ENCODE assay signal across 11 mouse cellular contexts in the genomic region with DNA sequence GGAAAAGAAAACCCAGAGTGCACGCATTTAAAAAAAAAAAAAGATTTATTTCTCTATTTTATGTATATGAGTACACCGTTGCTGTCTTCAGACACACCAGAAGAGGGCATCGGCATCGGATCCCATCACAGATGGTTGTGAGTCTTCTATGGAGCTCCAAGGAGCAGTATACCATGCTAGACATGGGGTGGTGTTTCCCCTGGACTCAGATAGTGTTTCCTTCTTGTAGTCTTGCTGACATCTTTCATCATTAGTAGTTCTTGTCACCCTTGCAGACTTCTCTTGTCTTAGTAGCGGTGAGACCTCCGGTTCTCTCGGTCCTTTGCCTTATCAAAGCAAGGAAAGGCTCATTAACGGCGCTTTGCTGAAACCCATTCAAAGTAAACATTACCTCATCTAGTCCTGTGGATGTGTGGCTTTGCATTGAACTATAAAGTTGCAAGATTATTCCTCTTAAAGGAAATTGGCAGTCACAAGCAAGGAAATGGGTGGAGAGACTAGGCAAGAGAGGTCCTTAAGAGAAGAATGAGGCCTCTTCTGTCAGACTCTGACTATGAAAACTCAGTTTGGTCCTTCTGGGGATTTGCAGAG. TPM values are rescaled to one million over a fixed set of nuclear protein-coding genes. Genes with fewer than 3 reads are reported as not detected.
A peak's percentile ranks its signal among the peaks of the same experiment; 100 is the strongest.
DNase-seq lines count a peak whose midpoint lies in the region; ATAC-seq and TF ChIP-seq lines count a peak whose summit lies in the region.
"Had no signal": no experiment of that assay in that cellular context is flagged by ENCODE, and none has a peak within 500 bp of the region (broad histone marks: within the 10 kb centered on the region; RNA-seq: fewer than 3 reads in every experiment).

No protein-coding gene starts in this region.

- H3K27me3 ChIP-seq in heart, embryonic 11.5 days (ENCODE audit: control insufficient read depth, insufficient read depth, low read length): no peaks in the 10 kb centered on the region
- H3K27me3 ChIP-seq in lung, postnatal 0 days (replicated peaks; ENCODE audit: insufficient read depth, low read length): no peaks in the 10 kb centered on the region
- no peaks in the 10 kb centered on the region for H3K27me3 ChIP-seq in intestine, embryonic 15.5 days (replicated peaks)
- H3K27me3 ChIP-seq in stomach, embryonic 15.5 days (replicated peaks): no peaks in the 10 kb centered on the region

- 56% methylated on average over 9 of the region's 9 CpGs for WGBS in heart, embryonic 11.5 days (ENCODE audit: insufficient replicate concordance)
- 37% methylated on average over 9 of the region's 9 CpGs for WGBS in lung, postnatal 0 days
- 35% methylated on average over 9 of the region's 9 CpGs for WGBS in lung, adult 2 months
- WGBS in intestine, embryonic 15.5 days: 51% methylated on average over 9 of the region's 9 CpGs
- WGBS in stomach, embryonic 15.5 days: 50% methylated on average over 9 of the region's 9 CpGs

- ATAC-seq in heart, embryonic 11.5 days (replicated peaks; ENCODE audit: insufficient number of reproducible peaks, low FRiP score, low TSS enrichment): no peak
- ATAC-seq in lung, postnatal 0 days: peak; percentile 67
- peak; percentile 31 for ATAC-seq in intestine, embryonic 15.5 days
- ATAC-seq in stomach, embryonic 15.5 days (ENCODE audit: insufficient read depth, low FRiP score, low read depth): no peak
- ATAC-seq in inflammation-experienced regulatory T-cells, adult 6 months: no peak

- no peaks in the 10 kb centered on the region for H3K36me3 ChIP-seq in heart, embryonic 11.5 days (ENCODE audit: control insufficient read depth, insufficient read depth, low read length)
- H3K36me3 ChIP-seq in lung, postnatal 0 days (ENCODE audit: insufficient read depth, low read length): no peaks in the 10 kb centered on the region
- H3K36me3 ChIP-seq in intestine, embryonic 15.5 days: no peaks in the 10 kb centered on the region
- H3K36me3 ChIP-seq in stomach, embryonic 15.5 days: no peaks in the 10 kb centered on the region

- no peaks in the 10 kb centered on the region for H3K9me3 ChIP-seq in heart, embryonic 11.5 days (replicated peaks; ENCODE audit: control insufficient read depth, low read length)
- H3K9me3 ChIP-seq in lung, postnatal 0 days (ENCODE audit: low read length): no peaks in the 10 kb centered on the region
- no peaks in the 10 kb centered on the region for H3K9me3 ChIP-seq in intestine, embryonic 15.5 days
- H3K9me3 ChIP-seq in stomach, embryonic 15.5 days: no peaks in the 10 kb centered on the region

- TF ChIP-seq CTCF in lung, postnatal 0 days (IDR thresholded peaks at IDR 0.05): peak; percentile 47
- TF ChIP-seq CTCF in lung, adult 2 months (IDR thresholded peaks at IDR 0.05; ENCODE audit: insufficient read depth, low read length): no peak

- 0 out of 2 replicates have a peak overlapping the region, but pooled peaks have one; percentile 5 for H3K9ac ChIP-seq in heart, embryonic 11.5 days (ENCODE audit: low read depth, low read length)
- H3K9ac ChIP-seq in lung, postnatal 0 days (replicated peaks; ENCODE audit: low read depth): no peak overlapping the region
- H3K9ac ChIP-seq in intestine, embryonic 15.5 days: no peak overlapping the region
- no peak overlapping the region for H3K9ac ChIP-seq in stomach, embryonic 15.5 days

- TF ChIP-seq EP300 in lung, postnatal 0 days (IDR thresholded peaks at IDR 0.05): peak; percentile 64

- no peak overlapping the region for H3K4me2 ChIP-seq in heart, embryonic 11.5 days
- peak overlapping the region; percentile 42; the same call in 1 of the 2 replicates for H3K4me2 ChIP-seq in lung, postnatal 0 days (replicated peaks; ENCODE audit: low read depth, low read length)
- peak overlapping the region; percentile 26; the same call in 1 of the 2 replicates for H3K4me2 ChIP-seq in intestine, embryonic 15.5 days (replicated peaks)
- peak overlapping the region; percentile 34; the same call in 1 of the 2 replicates for H3K4me2 ChIP-seq in stomach, embryonic 15.5 days

- peak overlapping the region; percentile 18; the same call in 1 of the 2 replicates for H3K27ac ChIP-seq in heart, embryonic 11.5 days (ENCODE audit: low read depth, low read length)
- no peak overlapping the region for H3K27ac ChIP-seq in lung, postnatal 0 days (ENCODE audit: low read length)
- H3K27ac ChIP-seq in intestine, embryonic 15.5 days: no peak overlapping the region
- no peak overlapping the region for H3K27ac ChIP-seq in stomach, embryonic 15.5 days

- no peak for TF ChIP-seq POLR2A in lung, adult 2 months (IDR thresholded peaks at IDR 0.05; ENCODE audit: borderline replicate concordance, extremely low read depth, low read depth, low read length)

- H3K4me3 ChIP-seq in heart, embryonic 11.5 days (ENCODE audit: low read depth, low read length): no peak overlapping the region
- no peak overlapping the region for H3K4me3 ChIP-seq in lung, postnatal 0 days (ENCODE audit: low read depth, low read length)
- H3K4me3 ChIP-seq in lung, adult 2 months (replicated peaks; ENCODE audit: extremely low read depth, low read depth, low read length): no peak overlapping the region
- no peak overlapping the region for H3K4me3 ChIP-seq in intestine, embryonic 15.5 days (replicated peaks)
- no peak overlapping the region for H3K4me3 ChIP-seq in stomach, embryonic 15.5 days (replicated peaks)
- H3K4me3 ChIP-seq: erythroblast, embryonic 14.5 days had no signal

- DNase-seq in heart, postnatal 4 days: no peak
- peak; percentile 61 for DNase-seq in lung, postnatal 0 days (ENCODE audit: low spot score)
- no peak for DNase-seq in lung, adult 2 months
- no peak for DNase-seq in gastrocnemius, postnatal 4 days (ENCODE audit: low spot score in 2 of 2)
- DNase-seq: kidney, adult 11 months had no signal

- H3K4me1 ChIP-seq in heart, embryonic 11.5 days (ENCODE audit: control insufficient read depth, insufficient read depth, low read length): no peaks in the 10 kb centered on the region
- H3K4me1 ChIP-seq in lung, postnatal 0 days (ENCODE audit: insufficient read depth, low read depth, low read length): no peaks in the 10 kb centered on the region
- H3K4me1 ChIP-seq in lung, adult 2 months (ENCODE audit: control insufficient read depth, insufficient read depth, low read length): peaks cover 3% of the 10 kb centered on the region
- no peaks in the 10 kb centered on the region for H3K4me1 ChIP-seq in intestine, embryonic 15.5 days (replicated peaks)
- no peaks in the 10 kb centered on the region for H3K4me1 ChIP-seq in stomach, embryonic 15.5 days

RNA-seq across cellular contexts. Expression of gene E2f7, which starts 50.1 kb away (rescaled TPM):
- polyA plus RNA-seq in heart, embryonic 11.5 days (2014; fragmentation: Nextera tagmentation; extraction: Ambion mirVana): 20.3 and 21.9 TPM in 2 replicates
- 10 to 100 TPM; 14.9 to 19.2 TPM for total RNA-seq in heart, postnatal 4 days (2021)
- polyA plus RNA-seq in lung, postnatal 0 days (2015; fragmentation: Nextera tagmentation; extraction: Ambion mirVana): 4.8 and 5.0 TPM in 2 replicates
- 0.40 TPM in 2 replicates for polyA plus RNA-seq in lung, adult 2 months (2012; rRNA removed)
- polyA plus RNA-seq in intestine, embryonic 15.5 days (2015; fragmentation: Nextera tagmentation; extraction: Ambion mirVana): 16.1 and 17.1 TPM in 2 replicates
- 17.6 and 20.8 TPM in 2 replicates for polyA plus RNA-seq in stomach, embryonic 15.5 days (2015; fragmentation: Nextera tagmentation; extraction: Ambion mirVana)
- 10 to 100 TPM; 10.9 to 11.6 TPM for total RNA-seq in gastrocnemius, postnatal 4 days (2021)
- polyA plus RNA-seq in inflammation-experienced regulatory T-cells, adult 6 months (2017; shearing (Covaris generic)): 1 to 10 TPM in 2 of 3 experiments, under 1 TPM in 1; 0.99 to 8.7 (median 1.3) TPM
- total RNA-seq: monocyte, adult 5-6 weeks had no signal

Comparison
In these comparisons a context has a peak if more than half of its experiments do, and no peak if none do; other contexts are left out.
1. ATAC-seq: peak in lung, postnatal 0 days (single experiment) and intestine, embryonic 15.5 days (single experiment); none in heart, embryonic 11.5 days (single experiment), stomach, embryonic 15.5 days (single experiment) and inflammation-experienced regulatory T-cells, adult 6 months (single experiment).